Mouse (Mus musculus) left cerebral cortex, postnatal 4 days (tissue): Measurements from ENCODE around the gene Ccpg1. TPM values are rescaled to one million over a fixed set of nuclear protein-coding genes. Genes with fewer than 3 reads are reported as not detected.

Experiments used
- DNase-seq: peaks from one replicate; pipeline ENCODE4 v3.0.0-alpha.2; 2022
- intact Hi-C: fragments of 180-260 bp; cut with DNase I; formaldehyde crosslinking; loops from one replicate; pipeline ENCODE4 v1.15.1; 2025
- microRNA-seq: library from miRNA; unstranded; fragments of <30 nt; microRNA quantifications from one replicate; pipeline ENCODE4 v1.2.0, GENCODE M21; 2022
- total RNA-seq, 2 experiments: library from RNA; stranded (reverse); gene quantifications; 2 replicates each; pipeline ENCODE4 v1.2.3; 2021

The Ccpg1 gene
- total RNA-seq, 2 experiments from 2014 or later: 64.3 to 67.5 TPM

- DNase-seq: peak; percentile 86
- intact Hi-C loops: loop anchor here (2.0 kb wide), 1 partner anchor 46 kb away; no protein-coding TSS in a partner anchor
Measured at GRCm38 (mm10) chr9:73044146-73045079, 59.2 kb downstream of the Ccpg1 start, which contains the start of gene Rab27a. Gene Rab27a (plus strand): TSS chr9:73044854.

- intact Hi-C loops: loop anchor here (2.0 kb wide), 1 partner anchor 46 kb away; no protein-coding TSS in a partner anchor
- DNase-seq: no peak
Measured at GRCm38 (mm10) chr9:73045204-73045603, 60.0 kb downstream of the Ccpg1 start.

GRCm38 (mm10) chr9:73045711-73046110, 60.5 kb downstream of the Ccpg1 start:
- no peak for DNase-seq
- intact Hi-C loops: loop anchor here (2.0 kb wide), 1 partner anchor 45 kb away; no protein-coding TSS in a partner anchor

- DNase-seq: no peak
- intact Hi-C loops: no loop called here
Measured at GRCm38 (mm10) chr9:73047906-73048305, 62.7 kb downstream of the Ccpg1 start.

- intact Hi-C loops: no loop called here
- no peak for DNase-seq
Measured at GRCm38 (mm10) chr9:73048927-73049326, 63.7 kb downstream of the Ccpg1 start.

GRCm38 (mm10) chr9:73049833-73050232, 64.6 kb downstream of the Ccpg1 start:
- no peak for DNase-seq
- intact Hi-C loops: no loop called here

GRCm38 (mm10) chr9:73050606-73051005, 65.4 kb downstream of the Ccpg1 start:
- intact Hi-C loops: no loop called here
- DNase-seq: no peak

- intact Hi-C loops: no loop called here
Measured at GRCm38 (mm10) chr9:73055441-73055911, 70.2 kb downstream of the Ccpg1 start.

GRCm38 (mm10) chr9:73059224-73059623, 74.0 kb downstream of the Ccpg1 start:
- intact Hi-C loops: no loop called here
- DNase-seq: no peak

More at GRCm38 (mm10) chr9:73055441-73055911, 70.2 kb downstream of the Ccpg1 start:
- DNase-seq: no peak

- intact Hi-C loops: no loop called here
- DNase-seq: no peak
Measured at GRCm38 (mm10) chr9:73063621-73064290, 78.5 kb downstream of the Ccpg1 start.

Small RNA genes lying within 50 kb of the gene (microRNA-seq; reads per million reads assigned to microRNA genes)
- not detected for gene Gm27353

Other genes starting within 250 kb of the Ccpg1 start
- under 1 TPM; 0.48 to 0.52 TPM for gene Prtg, start 178.6 kb upstream of the Ccpg1 start, total RNA-seq
- 10 to 100 TPM; 26.1 to 26.2 TPM for gene Pygo1, start 59.8 kb upstream of the Ccpg1 start, total RNA-seq
- 1 to 10 TPM; 1.5 to 1.8 TPM for gene Dyx1c1, start 26.6 kb upstream of the Ccpg1 start, total RNA-seq
- under 1 TPM in 1 of 2 experiments, not detected in 1; 0.87 TPM for gene Gm44503, start 26.6 kb upstream of the Ccpg1 start, total RNA-seq
- gene Ccpg1os, start within 50 bp of the Ccpg1 start, total RNA-seq: 1 to 10 TPM; 5.5 to 7.0 TPM
- gene Pigb, start 54.9 kb downstream of the Ccpg1 start, total RNA-seq: 10 to 100 TPM; 17.1 to 19.0 TPM
- 1 to 10 TPM; 2.9 to 4.7 TPM for gene Rab27a, start 59.4 kb downstream of the Ccpg1 start, total RNA-seq
- gene Khdc3, start 116.4 kb downstream of the Ccpg1 start, total RNA-seq: 1 to 10 TPM in 1 of 2 experiments, under 1 TPM in 1; 0.83 to 1.5 TPM
- gene Gm20509, start 117.0 kb downstream of the Ccpg1 start, total RNA-seq: not detected
- gene Rsl24d1, start 128.0 kb downstream of the Ccpg1 start, total RNA-seq: 10 to 100 TPM; 60.7 to 61.5 TPM